Mouse (Mus musculus) adrenal gland, adult 18-20 months (tissue): ENCODE measurements at regions not wholly inside any gene's neighbourhood (a gene's known extent, or its start where the extent isn't known, plus 50 kb on each side); places are given as distances from the start of the nearest gene placed in this dataset.

Experiments
- DNase-seq, 2 experiments: peaks; one replicate each; pipeline ENCODE4 v3.0.0; 2021 to 2022; ENCODE audit warnings: low spot score in 2 of 2

GRCm38 (mm10) chr1:71910125-71910524, 257.1 kb upstream of the Fn1 start:
- DNase-seq, result no peak

GRCm38 (mm10) chr1:71909508-71910124, 256.6 kb upstream of the Fn1 start:
- DNase-seq, result no peak

GRCm38 (mm10) chr1:71904376-71904948, 251.5 kb upstream of the Fn1 start:
- no peak for DNase-seq

- DNase-seq, result no peak
Observed at GRCm38 (mm10) chr1:71900106-71901074, 247.4 kb upstream of the Fn1 start.

- DNase-seq, result no peak
Observed at GRCm38 (mm10) chr1:71899128-71899527, 246.1 kb upstream of the Fn1 start.

GRCm38 (mm10) chr1:71898198-71898597, 245.2 kb upstream of the Fn1 start:
- DNase-seq, result no peak

GRCm38 (mm10) chr1:71897464-71898051, 244.6 kb upstream of the Fn1 start:
- DNase-seq, result no peak

- DNase-seq, result no peak
Observed at GRCm38 (mm10) chr1:71896141-71896725, 243.2 kb upstream of the Fn1 start.

- no peak for DNase-seq
Observed at GRCm38 (mm10) chr1:71893636-71894035, 240.6 kb upstream of the Fn1 start.

GRCm38 (mm10) chr1:71887809-71888208, 234.8 kb upstream of the Fn1 start:
- no peak for DNase-seq

- no peak for DNase-seq
Observed at GRCm38 (mm10) chr1:71886903-71887302, 233.9 kb upstream of the Fn1 start.

GRCm38 (mm10) chr1:71886233-71886632, 233.2 kb upstream of the Fn1 start:
- no peak for DNase-seq

GRCm38 (mm10) chr1:71881851-71882250, 228.9 kb upstream of the Fn1 start:
- no peak for DNase-seq

GRCm38 (mm10) chr1:71881191-71881590, 228.2 kb upstream of the Fn1 start:
- no peak for DNase-seq

GRCm38 (mm10) chr1:71880480-71880879, 227.5 kb upstream of the Fn1 start:
- DNase-seq, result no peak

- DNase-seq, result no peak
Observed at GRCm38 (mm10) chr1:71876712-71877401, 223.9 kb upstream of the Fn1 start.

GRCm38 (mm10) chr1:71874037-71874436, 221.0 kb upstream of the Fn1 start:
- DNase-seq, result no peak

GRCm38 (mm10) chr1:71865670-71866069, 212.7 kb upstream of the Fn1 start:
- no peak for DNase-seq

- no peak for DNase-seq
Observed at GRCm38 (mm10) chr1:71864749-71865148, 211.7 kb upstream of the Fn1 start.

- no peak for DNase-seq
Observed at GRCm38 (mm10) chr1:71853212-71853611, 200.2 kb upstream of the Fn1 start.

GRCm38 (mm10) chr1:71851268-71851667, 198.3 kb upstream of the Fn1 start:
- DNase-seq, result no peak
